In genomic region chr9:118512681-118513233, GRCm38 (mm10) we compare ENCODE assay signal across 11 mouse cellular contexts. TPM values are rescaled to one million over a fixed set of nuclear protein-coding genes. Genes with fewer than 3 reads are reported as not detected.
DNase-seq lines count a peak whose midpoint lies in the region; ATAC-seq lines count a peak whose summit lies in the region.
"Had no signal": no experiment of that assay in that cellular context is flagged by ENCODE, and none has a peak within 500 bp of the region (broad histone marks: within the 10 kb centered on the region; RNA-seq: fewer than 3 reads in every experiment).

No protein-coding gene starts in this region.

- H3K36me3 ChIP-seq in kidney, embryonic 15.5 days, result peaks cover 19% of the 10 kb centered on the region
- H3K36me3 ChIP-seq in heart, embryonic 10.5 days, result peaks cover 21% of the 10 kb centered on the region
- H3K36me3 ChIP-seq in hindbrain, embryonic 13.5 days, result peaks cover 29% of the 10 kb centered on the region

- ATAC-seq in kidney, embryonic 15.5 days (replicated peaks; ENCODE audit: low FRiP score), result no peak
- ATAC-seq in CD4-positive, CD25-positive, alpha-beta regulatory T cell, adult 4 months, result peak; percentile 51
- peak; percentile 31; the same call in 1 of the 2 replicates for ATAC-seq in megakaryocyte progenitor cell, adult 5-6 weeks (replicated peaks; ENCODE audit: poor library complexity)
- ATAC-seq in hindbrain, embryonic 13.5 days (ENCODE audit: low FRiP score), result no peak
- ATAC-seq: forebrain, postnatal 0 days had no signal

- no peaks in the 10 kb centered on the region for H3K9me3 ChIP-seq in kidney, embryonic 15.5 days (replicated peaks)
- H3K9me3 ChIP-seq in heart, embryonic 10.5 days, result no peaks in the 10 kb centered on the region
- no peaks in the 10 kb centered on the region for H3K9me3 ChIP-seq in hindbrain, embryonic 13.5 days

- H3K4me2 ChIP-seq in kidney, embryonic 15.5 days, result no peak overlapping the region
- H3K4me2 ChIP-seq in hindbrain, embryonic 13.5 days, result no peak overlapping the region

- peak; percentile 50 for DNase-seq in kidney, adult 11 months
- DNase-seq in heart, embryonic 10.5 days (ENCODE audit: low spot score), result no peak
- DNase-seq in left cerebral cortex, adult 18-20 months (ENCODE audit: low spot score in 2 of 2), result no peak
- DNase-seq in cerebellum, postnatal 4 days (ENCODE audit: low spot score in 2 of 2), result no peak
- DNase-seq: cerebellum, postnatal 10 days; forebrain, postnatal 0 days; retina, postnatal 1 day had no signal

- no peak overlapping the region for H3K4me3 ChIP-seq in kidney, embryonic 15.5 days (replicated peaks)
- no peak overlapping the region for H3K4me3 ChIP-seq in heart, embryonic 10.5 days
- H3K4me3 ChIP-seq in hindbrain, embryonic 13.5 days, result no peak overlapping the region

- H3K9ac ChIP-seq in kidney, embryonic 15.5 days, result no peak overlapping the region
- H3K9ac ChIP-seq in hindbrain, embryonic 13.5 days, result no peak overlapping the region
- H3K9ac ChIP-seq: forebrain, postnatal 0 days had no signal

- no peak overlapping the region for H3K27ac ChIP-seq in kidney, embryonic 15.5 days
- H3K27ac ChIP-seq in heart, embryonic 10.5 days, result peak overlapping the region; percentile 2; the same call in 1 of the 2 replicates
- no peak overlapping the region for H3K27ac ChIP-seq in hindbrain, embryonic 13.5 days

- H3K4me1 ChIP-seq in kidney, embryonic 15.5 days, result peaks cover 47% of the 10 kb centered on the region
- peaks cover 72% of the 10 kb centered on the region for H3K4me1 ChIP-seq in heart, embryonic 10.5 days
- peaks cover 27% of the 10 kb centered on the region for H3K4me1 ChIP-seq in hindbrain, embryonic 13.5 days (replicated peaks)

- H3K27me3 ChIP-seq in kidney, embryonic 15.5 days, result no peaks in the 10 kb centered on the region
- H3K27me3 ChIP-seq in heart, embryonic 10.5 days (ENCODE audit: insufficient read depth, poor library complexity, severe bottlenecking), result no peaks in the 10 kb centered on the region
- H3K27me3 ChIP-seq in hindbrain, embryonic 13.5 days, result no peaks in the 10 kb centered on the region

- 56% methylated on average over 3 of the region's 3 CpGs for WGBS in kidney, embryonic 15.5 days
- WGBS in heart, embryonic 10.5 days, result 51% methylated on average over 3 of the region's 3 CpGs
- 86% methylated on average over 3 of the region's 3 CpGs for WGBS in hindbrain, embryonic 13.5 days

RNA-seq across cellular contexts. Expression of gene Golga4, which starts 6.7 kb away (rescaled TPM):
- 56.5 and 58.7 TPM in 2 replicates for polyA plus RNA-seq in kidney, embryonic 15.5 days (2015; fragmentation: Nextera tagmentation; extraction: Ambion mirVana)
- 10 to 100 TPM; 24.4 to 30.7 TPM for polyA plus RNA-seq in CD4-positive, CD25-positive, alpha-beta regulatory T cell, adult 4 months (2017; shearing (Covaris generic))
- 55.0 and 60.0 TPM in 2 replicates for polyA plus RNA-seq in heart, embryonic 10.5 days (2016; fragmentation: Nextera tagmentation; extraction: Ambion mirVana)
- total RNA-seq in megakaryocyte progenitor cell, adult 5-6 weeks (2015), result 24.0 and 40.8 TPM in 2 replicates
- 68.4 and 88.5 TPM in 2 replicates for total RNA-seq in megakaryocyte progenitor cell, adult 5-6 weeks (2017)
- 47.9 and 49.5 TPM in 2 replicates for polyA plus RNA-seq in hindbrain, embryonic 13.5 days (2015; fragmentation: Nextera tagmentation; extraction: Ambion mirVana)
- 100 to 1,000 TPM in 1 of 2 experiments, 10 to 100 TPM in 1; 89.1 to 105 TPM for total RNA-seq in left cerebral cortex, adult 18-20 months (2021)

RNA-seq across cellular contexts. Expression of gene Eomes, which starts 34.7 kb away (rescaled TPM):
- 0.09 TPM in 1 of 2 replicates, not detected in the other for polyA plus RNA-seq in kidney, embryonic 15.5 days (2015; fragmentation: Nextera tagmentation; extraction: Ambion mirVana)
- under 1 TPM; 0.28 to 0.54 TPM for polyA plus RNA-seq in CD4-positive, CD25-positive, alpha-beta regulatory T cell, adult 4 months (2017; shearing (Covaris generic))
- polyA plus RNA-seq in heart, embryonic 10.5 days (2016; fragmentation: Nextera tagmentation; extraction: Ambion mirVana), result 0.11 and 0.13 TPM in 2 replicates
- not detected in 2 replicates for total RNA-seq in megakaryocyte progenitor cell, adult 5-6 weeks (2015)
- not detected in 2 replicates for total RNA-seq in megakaryocyte progenitor cell, adult 5-6 weeks (2017)
- polyA plus RNA-seq in hindbrain, embryonic 13.5 days (2015; fragmentation: Nextera tagmentation; extraction: Ambion mirVana), result 0.43 and 0.65 TPM in 2 replicates
- under 1 TPM in 1 of 2 experiments, not detected in 1; 0.09 TPM for total RNA-seq in left cerebral cortex, adult 18-20 months (2021)

Comparison
In these comparisons a context has a peak if more than half of its experiments do, and no peak if none do; other contexts are left out.
1. ATAC-seq: peak in CD4-positive, CD25-positive, alpha-beta regulatory T cell, adult 4 months (single experiment) and megakaryocyte progenitor cell, adult 5-6 weeks (single experiment); none in kidney, embryonic 15.5 days (single experiment) and hindbrain, embryonic 13.5 days (single experiment).